Mouse (Mus musculus) brain, embryonic 14.5 days (tissue): Measurements from ENCODE around the gene Chmp6.

Source experiments
- CTCF ChIP-seq: fragments of 200-500 bp; IDR thresholded peaks from 2 replicates; pipeline ENCODE4 v1.5.1; 2012; ENCODE audit warnings: inconsistent platforms, mild to moderate bottlenecking, moderate library complexity, borderline replicate concordance; ENCODE audit not compliant: insufficient read depth, insufficient read length; ENCODE audit errors: extremely low read depth
- POLR2A ChIP-seq: fragments of 200-500 bp; IDR thresholded peaks from 2 replicates; pipeline ENCODE4 v1.6.1; 2012; ENCODE audit warnings: mild to moderate bottlenecking, inconsistent platforms, borderline replicate concordance; ENCODE audit not compliant: poor library complexity, insufficient read depth, insufficient read length, severe bottlenecking; ENCODE audit errors: extremely low read depth

DNA sequence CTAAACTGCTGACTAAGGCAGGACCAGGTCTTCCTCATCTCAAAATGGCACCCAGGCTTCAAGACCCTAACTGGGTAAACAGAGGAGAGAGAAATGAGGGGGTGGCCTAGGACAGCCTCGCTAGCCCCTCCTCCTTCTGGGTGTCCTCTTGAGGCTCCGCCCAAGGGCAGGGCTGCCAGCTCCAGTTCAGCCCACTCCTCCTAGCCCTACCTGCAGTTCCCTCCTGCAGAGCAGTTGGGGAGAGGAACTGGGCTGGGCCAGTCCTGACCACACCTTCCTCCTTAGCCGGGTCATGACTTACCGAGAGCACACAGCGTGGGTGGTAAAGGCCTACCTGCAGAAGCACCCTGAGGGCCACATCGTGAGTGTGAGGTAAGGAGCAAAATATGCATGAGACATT, 18.6 kb upstream of the Chmp6 start:
- no peak for TF ChIP-seq POLR2A
- no peak for TF ChIP-seq CTCF
